Mouse (Mus musculus) MEL-GATA-1-ER (cell line): ENCODE data around the gene Nptn.
"Not testable (repeated sequence)": the region's sequence is repeated elsewhere in the genome, so short reads cannot be mapped to it uniquely, and the experiment has no call there.

ENCODE experiments used
- DNase-seq: peaks from one replicate; pipeline ENCODE4 v3.0.0-alpha.2; 2012; ENCODE audit warnings: low read depth; ENCODE audit errors: extremely low read depth

Gene Nptn

DNA sequence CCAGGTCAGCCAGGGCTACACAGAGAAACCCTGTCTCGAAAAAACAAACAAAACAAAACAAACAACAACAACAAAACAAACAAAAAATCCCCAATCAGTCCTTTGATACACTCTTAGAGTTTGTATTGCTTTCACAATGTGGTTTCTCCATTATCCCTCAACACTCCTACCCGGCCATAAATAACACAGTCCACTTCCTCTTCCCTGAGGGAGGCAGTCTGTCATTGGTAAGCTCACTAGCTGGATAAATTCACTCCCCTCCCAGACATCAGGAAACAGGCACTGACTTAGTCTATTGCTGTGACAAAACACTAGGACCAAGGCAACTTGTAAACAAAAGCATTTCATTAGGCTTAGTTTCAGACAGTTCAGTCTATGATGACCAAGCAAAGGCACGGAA is 21.8 kb upstream of the Nptn start:
- no peak for DNase-seq

DNA sequence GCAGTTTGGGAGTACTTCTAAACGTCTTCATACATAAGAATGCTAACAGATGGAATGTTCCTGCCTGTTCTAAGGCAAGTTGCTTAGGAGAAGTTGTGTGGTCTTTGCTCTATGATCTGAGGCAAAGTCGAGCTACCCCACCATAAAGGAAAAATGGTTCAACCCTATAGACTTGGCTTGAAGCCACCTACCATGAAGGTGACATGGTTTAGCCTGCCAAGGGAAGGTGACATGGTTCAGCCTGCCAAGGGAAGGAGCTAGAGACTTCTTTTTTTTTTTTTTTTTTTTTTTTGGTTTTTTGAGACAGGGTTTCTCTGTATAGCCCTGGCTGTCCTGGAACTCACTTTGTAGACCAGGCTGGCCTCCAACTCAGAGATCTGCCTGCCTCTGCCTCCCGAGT is 16.1 kb upstream of the Nptn start:
- DNase-seq: not testable (repeated sequence)

DNA sequence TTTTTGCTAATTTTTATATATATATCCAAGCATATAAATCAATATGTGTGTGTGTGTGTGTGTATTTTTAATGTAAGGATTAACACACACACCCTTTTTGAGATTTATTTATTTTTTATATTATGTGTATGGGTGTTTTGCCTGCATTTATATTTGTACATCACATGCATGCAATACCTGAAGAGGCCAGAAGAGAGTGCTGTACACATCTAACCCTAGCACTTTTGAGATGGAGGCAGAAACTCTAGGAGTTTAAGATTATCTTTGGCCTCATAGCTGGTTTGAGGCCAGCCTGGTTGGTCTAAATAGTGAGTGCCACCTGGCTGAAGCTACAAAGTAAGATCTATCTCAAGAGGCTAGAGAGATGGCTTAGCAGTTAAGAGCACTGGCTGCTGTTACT is 14.4 kb upstream of the Nptn start:
- no peak for DNase-seq

DNA sequence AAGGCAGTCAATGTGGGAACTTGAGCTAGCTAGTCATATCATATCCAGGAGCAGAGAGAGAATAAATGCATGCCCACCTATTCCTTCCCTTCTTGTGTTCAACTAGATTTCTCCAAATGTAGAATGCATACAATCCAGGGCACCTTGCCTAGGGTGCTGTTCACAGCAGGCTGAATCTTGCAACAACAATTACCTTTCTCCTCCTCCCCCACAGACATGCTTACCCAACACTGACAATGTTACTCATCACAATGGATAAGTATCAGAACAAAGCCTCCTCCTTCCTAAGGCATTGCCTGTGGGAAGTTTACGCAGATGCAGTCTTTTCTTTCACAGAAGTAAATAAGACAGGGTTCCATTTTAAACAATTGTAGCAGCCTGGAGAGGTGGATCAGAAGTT is 11.0 kb upstream of the Nptn start:
- DNase-seq: no peak

DNA sequence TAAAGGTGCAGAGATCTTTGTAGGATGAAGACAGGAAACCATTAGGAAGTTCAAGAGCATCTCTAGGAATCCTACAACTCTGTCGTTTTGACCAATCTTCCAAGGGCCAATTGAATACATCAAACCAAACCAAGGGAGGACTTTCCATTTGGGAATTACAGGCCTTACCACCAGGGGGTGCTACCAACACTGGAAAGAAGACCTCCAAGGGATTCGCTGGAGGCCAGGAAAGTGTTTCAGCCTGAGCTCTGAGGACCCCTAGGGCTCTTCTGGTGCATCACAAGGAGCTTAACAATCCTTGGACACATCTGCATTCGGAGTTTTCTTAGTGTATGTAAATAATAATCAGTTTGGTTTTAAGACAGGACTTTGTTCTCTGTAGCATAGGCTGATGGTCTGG is 3.4 kb upstream of the Nptn start:
- peak; percentile 79 for DNase-seq

DNA sequence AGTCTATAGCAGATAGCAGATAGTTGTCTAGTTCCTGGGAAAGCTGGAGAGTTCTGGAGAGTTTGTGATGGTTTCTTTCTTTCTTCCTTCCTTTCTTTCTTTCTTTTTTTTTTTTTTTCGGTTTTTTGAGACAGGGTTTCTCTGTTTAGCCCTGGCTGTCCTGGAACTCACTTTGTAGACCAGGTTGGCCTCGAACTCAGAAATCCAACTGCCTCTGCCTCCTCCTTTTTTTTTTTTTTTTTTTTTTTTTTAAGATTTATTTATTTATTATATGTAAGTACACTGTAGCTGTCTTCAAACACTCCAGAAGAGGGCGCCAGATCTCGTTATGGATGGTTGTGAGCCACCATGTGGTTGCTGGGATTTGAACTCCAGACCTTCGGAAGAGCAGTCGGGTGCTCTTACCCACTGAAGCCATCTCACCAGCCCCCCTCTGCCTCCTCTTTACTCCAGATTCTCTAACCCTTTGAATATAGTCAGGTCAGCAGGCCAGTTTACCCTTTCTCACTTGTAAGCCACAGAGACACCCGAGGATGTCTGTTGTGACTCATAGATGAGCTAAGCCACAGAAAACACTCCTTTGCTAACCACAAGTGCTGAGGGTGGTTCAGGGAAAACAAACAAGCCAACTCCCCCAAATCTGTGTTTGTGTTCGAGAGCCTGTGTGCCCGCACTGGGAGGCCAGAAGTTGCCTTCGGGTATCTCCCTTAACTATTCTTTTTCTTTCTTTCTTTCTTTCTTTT is 1.4 kb upstream of the Nptn start:
- not testable (repeated sequence) for DNase-seq

DNA sequence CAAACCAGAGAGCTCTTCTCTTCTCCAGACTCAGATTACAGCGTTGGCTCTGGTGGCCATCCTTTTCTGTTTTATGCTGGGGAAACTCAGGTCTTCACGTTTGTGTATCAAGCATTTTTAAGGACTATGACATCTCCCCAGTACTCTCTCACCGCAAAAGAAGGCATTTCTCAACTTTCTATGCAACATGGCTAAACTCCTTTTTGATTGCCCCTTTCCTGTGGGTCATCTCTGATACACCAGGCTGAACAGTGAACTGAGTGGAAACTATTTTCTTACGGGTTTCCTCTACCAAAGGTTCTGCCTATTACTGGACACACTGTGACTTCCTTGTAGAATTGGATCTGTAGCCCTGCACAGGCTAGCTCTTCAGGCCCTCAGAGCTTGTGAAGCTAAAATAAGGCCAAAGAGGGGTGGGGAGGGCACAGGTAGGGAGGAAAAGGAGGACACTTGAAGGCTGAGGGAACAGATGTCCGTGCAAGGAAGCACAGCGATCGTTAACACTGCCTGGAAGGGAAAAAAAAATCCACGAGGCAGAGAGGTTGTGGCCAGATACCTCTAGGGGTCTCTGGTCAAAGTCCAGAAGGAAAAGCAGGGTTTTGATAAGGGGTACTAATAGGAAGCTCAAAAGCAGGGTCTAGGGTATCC is 633 bp upstream of the Nptn start:
- no peak for DNase-seq

DNA sequence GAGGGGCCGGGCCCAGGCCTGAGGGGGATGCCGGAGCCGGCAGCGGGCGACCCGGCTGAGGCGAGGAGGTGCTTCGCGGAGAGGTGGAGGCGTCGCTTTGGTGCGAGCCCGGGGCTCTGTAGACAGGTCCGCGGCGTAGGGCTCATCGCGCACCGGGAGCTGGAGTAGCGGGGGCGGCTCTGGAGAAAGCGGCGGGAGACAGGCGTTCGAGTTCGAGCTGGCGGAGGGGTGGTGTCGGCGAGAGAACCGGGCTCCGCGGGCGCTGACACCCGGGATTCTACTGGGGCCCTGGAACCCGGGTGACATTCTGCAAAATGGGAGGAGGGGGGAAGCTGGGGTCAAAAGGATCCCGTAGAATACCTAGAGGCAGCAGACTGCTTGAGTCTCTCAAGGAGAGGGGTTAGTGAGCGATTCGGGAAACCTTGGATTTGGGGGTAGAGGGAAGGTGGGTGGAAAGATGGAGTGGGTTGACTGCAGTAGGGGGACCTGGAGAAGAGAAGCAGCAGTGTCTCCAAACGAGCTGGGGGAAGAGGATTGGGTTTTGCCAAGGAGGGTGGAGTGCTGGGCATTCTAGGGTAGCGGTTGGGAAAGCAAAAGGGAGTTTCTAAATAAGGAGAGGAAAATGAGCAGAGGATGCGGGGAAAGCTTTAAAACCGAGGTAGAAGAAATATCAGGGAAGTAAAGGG is 684 bp downstream of the Nptn start:
- no peak for DNase-seq

DNA sequence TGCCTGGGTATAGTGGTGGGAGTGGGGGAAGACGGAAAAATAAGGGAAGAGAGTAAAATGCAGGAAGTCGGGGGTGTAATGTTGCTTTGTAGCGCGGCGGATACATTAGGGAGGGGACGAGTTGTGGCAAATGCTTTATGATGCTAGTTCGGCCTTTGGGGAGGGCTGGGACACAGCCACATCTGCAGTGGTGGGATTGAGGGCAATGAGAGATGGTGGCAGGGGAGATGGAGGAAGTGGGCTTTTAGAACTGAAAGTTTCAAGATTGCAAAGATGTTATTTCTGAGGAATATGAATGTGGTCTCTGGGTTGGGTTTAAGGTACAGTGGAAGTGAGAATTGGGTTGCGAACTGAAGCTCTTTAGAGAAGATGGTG is 1.2 kb downstream of the Nptn start:
- DNase-seq: peak; percentile 47

DNA sequence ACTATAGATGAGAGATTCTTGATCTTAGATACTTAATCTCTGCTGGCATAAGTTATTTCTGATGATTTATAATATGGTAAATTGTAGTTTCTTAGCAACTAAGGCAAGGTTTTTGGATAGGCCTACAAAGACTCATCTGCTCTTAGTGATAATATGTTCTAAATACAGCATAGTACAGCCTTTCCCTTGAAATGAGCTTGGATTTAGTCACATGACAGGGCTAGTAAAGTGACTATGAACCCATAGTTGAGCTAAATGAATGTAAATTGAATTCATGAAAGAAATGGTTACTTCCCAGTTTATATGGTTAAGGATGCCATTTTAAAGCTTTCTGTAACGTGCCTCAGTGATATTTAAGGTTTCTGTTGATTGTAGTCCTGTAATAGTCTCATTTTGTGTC is 2.3 kb downstream of the Nptn start:
- no peak for DNase-seq

DNA sequence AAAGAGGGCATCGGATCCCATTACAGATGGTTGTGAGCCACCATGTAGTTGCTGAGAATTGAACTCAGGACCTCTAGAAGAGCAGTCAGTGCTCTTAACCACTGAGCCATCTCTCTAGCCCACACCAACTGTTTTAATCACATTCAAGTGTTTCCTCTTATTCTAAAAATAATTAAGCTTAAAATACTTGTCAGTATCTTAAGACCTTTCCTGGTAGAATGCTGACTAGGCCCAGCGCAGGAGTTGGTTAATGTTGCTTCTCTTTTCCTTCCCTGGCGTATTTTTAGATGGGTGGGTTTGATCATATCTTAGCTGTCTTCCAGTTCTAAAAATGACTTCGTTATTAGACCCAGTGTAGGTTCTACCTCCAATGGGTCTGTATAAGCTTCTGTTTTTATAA is 6.6 kb downstream of the Nptn start:
- peak; percentile 64 for DNase-seq

DNA sequence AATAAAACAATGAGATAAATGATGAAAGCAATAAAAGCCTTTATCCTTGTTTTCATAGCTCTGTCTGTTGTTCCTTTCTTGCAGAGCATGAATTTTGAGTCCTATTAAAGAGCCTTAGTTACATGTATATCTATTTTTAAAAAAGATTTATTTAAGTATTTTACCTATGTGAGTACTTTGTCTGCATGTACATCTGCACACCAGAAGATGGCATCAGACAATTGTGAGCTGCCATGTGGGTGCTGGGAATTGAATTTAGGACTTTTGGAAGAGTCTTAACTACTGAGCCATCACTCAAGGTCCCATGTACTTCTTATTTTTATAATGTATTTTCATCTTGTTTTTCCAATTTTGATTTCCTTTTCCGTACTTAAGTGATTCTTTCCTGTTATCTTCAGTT is 13.3 kb downstream of the Nptn start:
- DNase-seq: no peak

DNA sequence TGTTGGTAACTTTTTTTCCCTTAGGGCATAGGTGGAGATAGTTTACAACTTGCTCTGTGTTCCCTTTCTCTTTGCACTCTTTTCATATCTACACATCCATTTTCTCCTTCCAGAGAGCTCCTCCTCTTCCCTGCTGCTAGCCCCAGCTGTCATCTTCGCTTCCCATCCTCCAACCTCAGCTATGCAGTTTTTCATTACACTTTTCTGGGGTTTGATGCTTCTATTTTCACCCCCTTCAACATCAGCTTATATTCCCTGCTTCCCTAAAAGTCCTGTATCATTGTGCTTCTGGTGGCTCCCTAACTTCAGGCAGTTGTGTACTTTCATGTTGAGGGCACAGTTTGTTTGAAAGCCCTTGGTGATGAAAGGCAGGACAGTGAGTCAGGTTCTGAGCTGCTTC is 31.8 kb downstream of the Nptn start:
- DNase-seq: no peak

DNA sequence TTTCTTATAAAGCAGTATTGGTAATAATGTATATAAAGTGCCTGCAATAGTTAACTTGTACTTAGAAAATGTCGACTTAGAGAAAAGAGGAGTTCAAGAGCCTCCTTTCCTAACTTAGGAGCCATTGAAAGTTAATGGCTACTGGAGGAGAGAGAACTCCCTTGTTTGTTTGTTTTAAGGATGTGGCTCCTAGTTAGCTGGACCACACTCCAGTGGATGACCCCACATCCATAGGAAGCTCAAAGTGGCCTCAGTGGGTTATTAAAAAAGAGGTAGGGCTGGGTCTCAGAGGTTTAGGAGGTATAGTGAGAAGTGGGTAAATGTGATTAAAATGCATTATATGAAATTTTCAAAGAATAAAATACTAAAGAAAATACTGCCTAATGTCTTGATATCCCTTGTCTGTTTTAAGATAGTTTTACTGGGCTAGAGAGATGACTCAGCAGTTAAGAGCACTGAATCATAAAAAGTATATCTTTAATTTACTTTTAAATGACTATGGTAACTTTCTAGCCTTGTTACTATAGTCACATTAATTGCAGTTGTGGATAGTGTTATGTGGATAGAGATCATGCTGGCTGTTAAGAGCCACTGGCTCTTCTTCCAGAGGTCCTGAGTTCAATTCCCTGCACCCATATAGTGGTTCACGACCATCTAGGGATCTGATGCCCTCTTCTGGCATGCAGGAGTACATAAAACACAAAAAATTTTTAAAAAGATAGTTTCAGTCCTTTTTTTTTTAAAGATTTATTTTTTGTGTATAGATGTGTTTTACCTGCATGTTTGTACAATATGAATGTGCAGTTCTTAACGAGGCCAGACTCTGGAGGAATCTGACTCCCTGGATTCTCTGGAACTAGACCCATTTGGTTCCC is 33.3 kb downstream of the Nptn start:
- no peak for DNase-seq

DNA sequence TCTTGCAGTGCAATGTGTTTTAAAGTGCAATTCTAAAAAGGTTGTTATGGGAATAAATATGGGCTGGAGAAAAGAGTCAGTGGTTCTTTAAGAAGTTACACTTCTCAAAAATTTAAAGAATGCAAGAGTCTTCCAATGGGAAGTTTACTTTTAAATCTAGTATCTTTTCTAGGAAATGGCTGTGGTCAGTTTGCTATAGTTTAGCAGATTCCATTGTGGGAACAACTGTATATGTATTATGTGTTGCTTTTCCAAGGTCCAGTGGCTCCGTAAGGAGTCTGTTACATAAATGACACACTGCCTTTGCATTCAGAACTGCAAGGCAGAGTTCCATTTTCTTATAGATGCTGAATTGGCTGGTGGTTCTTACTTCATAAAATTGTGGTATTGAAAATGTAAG is 41.0 kb downstream of the Nptn start:
- no peak for DNase-seq

DNA sequence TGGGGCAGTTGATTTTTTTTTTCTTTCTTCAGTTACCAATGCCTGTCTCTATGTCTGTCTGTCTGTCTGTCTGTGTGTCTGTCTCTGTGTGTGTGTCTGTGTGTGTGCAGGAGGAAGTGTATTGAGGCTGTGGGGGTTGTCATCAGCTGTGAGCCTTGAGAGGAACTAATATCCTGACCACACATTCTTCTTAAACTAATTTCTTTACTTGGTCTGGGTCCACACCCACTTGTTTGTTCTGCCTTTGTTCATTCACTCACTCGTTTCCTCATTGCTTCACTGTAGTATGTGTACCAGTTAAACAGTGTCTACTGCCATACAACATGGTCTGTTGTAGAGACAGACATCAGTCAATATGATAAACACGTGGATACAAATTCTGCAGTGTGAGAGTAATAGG is 45.2 kb downstream of the Nptn start:
- peak; percentile 44 for DNase-seq

DNA sequence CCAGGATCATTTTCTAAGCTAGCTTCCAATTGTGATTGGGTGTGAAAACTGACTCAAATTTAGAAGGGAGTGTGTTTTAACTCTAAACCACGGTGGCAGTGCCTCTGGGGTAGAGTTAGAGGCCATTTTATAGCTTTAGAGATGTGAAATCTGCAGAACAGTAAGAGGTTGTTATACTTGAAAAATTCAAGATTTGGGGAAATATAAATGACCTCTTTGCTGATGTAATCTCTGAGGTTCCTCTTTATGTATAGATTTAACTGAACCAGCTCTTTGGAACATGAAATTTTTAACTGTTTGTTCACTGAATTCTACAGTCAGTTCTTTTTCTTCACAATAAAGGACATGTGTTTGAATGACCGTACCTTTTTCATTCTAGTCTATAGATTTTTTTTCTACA is 48.4 kb downstream of the Nptn start:
- no peak for DNase-seq

DNA sequence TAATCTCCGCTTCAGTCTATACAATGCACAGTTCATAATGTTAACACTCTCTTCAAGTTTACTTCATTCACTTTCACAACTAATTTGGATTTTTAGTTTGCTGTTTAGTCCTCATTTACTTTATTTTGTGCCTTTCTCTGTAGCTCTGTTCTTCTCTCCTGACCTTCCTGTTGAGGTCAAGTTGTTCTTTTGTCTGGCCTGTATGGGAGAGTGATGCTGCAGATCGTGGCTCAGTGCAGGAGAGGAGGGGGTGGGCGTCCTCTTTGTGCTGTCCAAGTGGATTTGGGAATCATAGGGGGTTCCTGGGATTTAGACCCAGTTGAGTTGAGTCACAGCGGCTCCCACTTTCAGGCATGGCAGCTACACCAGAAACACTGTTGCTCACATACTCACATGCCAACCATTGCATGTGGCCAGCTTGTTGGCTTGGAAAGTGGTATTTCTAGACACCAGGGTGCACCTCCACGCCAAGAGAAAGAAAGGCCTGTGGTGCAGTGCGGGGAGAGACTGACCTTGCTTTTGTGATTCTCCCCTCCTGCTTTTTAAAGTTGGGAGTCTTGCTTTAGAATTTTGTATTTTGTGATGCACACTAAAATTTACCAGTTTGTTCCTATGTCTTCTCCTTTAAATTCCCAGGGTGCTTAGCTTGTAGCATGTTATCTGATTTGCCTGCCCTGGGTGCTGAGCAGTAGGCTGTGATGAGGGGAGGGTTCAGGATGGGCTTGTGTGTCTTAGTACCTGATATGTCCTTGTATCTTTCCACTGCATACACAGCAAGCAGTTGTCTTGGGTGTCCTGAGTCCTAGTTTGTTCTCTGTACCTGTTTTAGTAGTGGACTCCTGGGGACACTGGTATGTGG is 66.6 kb downstream of the Nptn start:
- DNase-seq: no peak

DNA sequence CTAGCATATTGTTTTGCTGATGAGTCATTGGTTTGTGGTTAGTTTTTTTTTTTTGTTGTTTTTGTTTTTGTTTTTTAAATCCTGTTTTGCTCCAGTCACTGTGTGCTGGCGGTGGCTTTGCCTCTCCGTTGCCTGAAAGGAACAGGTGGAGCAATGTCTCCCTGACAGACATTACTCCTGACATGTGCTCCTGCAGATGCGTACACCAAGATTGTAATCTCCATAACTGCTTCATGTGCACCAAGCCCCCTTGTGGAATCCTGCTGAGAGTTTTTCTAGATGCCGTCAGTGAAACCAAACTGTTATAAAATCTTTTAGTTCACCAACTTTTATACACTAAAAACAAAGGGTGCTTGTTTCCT is 67.2 kb downstream of the Nptn start:
- no peak for DNase-seq

DNA sequence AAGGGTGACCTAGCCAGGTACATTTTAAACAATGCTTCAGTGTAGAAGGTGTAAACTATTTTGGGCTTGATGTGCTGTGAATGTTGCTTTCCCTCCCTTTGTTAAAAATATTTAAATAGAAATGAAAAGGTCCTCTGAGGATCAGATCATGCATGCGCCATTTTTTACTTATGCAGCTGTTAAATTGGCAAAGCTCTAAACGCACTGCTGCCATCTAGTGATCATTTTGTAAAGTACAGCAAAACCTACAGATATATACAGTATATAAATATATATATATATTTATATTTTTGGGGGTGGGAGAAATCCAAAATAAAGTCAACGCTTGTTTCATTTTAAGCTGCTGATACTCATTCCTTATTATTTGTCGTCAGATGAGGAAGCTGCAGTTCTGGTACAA is 70.0 kb downstream of the Nptn start:
- peak; percentile 49 for DNase-seq

DNA sequence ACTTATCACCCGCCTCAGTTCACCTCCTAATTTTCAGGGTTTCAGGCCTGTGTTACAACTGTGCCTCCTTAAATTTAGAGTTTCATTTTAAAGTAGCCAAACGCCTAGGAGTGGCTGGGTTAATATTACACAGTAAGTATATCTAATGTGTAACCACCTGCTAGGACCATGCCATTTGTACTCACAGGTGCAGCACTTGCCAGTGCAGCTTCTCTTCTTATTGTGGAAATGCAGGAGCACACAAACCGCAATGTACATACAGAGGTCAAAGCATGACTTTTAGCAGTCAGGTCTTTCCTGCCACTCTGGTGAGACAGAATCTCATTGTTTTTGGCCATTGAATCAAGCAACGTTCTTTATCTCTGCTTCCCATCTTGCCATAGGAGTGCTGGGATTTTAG is 72.5 kb downstream of the Nptn start:
- DNase-seq: no peak
